Mouse (Mus musculus) megakaryocyte, embryonic 14.5 days (primary cell): ENCODE data around the gene Pdgfa. TPM values are rescaled to one million over a fixed set of nuclear protein-coding genes. Genes with fewer than 3 reads are reported as not detected.

ENCODE experiments used
- H3K27me3 ChIP-seq: replicated peaks from 2 replicates; pipeline ENCODE3; 2012; ENCODE audit warnings: inconsistent platforms
- H3K36me3 ChIP-seq: replicated peaks from 2 replicates; pipeline ENCODE3; 2012; ENCODE audit warnings: low read length, inconsistent platforms, mixed read lengths
- H3K4me1 ChIP-seq: 2 replicates; pipeline ENCODE4 v1.6.1; 2012; ENCODE audit warnings: inconsistent platforms
- H3K4me3 ChIP-seq: replicated peaks from 2 replicates; pipeline ENCODE3; 2012; ENCODE audit warnings: moderate library complexity, mild to moderate bottlenecking, inconsistent platforms
- H3K9me3 ChIP-seq: 2 replicates; pipeline ENCODE4 v1.6.1; 2012; ENCODE audit warnings: inconsistent platforms
- FLI1 ChIP-seq: IDR thresholded peaks from 2 replicates; pipeline ENCODE4 v1.6.1; 2012; ENCODE audit warnings: low read length, inconsistent platforms, mixed read lengths
- GATA1 ChIP-seq: IDR thresholded peaks from 3 replicates; pipeline ENCODE4 v1.6.1; 2012; ENCODE audit warnings: mixed read lengths, low read length, inconsistent platforms, borderline replicate concordance
- polyA plus RNA-seq: library from polyadenylated mRNA; stranded (reverse); fragments of >175 nt; gene quantifications from 2 replicates; pipeline ENCODE4 v1.2.3, GENCODE M21; 2012; ENCODE audit warnings: low replicate concordance; ENCODE audit not compliant: insufficient read depth

Gene Pdgfa
- polyA plus RNA-seq = 18.0 and 19.1 TPM in 2 replicates

DNA sequence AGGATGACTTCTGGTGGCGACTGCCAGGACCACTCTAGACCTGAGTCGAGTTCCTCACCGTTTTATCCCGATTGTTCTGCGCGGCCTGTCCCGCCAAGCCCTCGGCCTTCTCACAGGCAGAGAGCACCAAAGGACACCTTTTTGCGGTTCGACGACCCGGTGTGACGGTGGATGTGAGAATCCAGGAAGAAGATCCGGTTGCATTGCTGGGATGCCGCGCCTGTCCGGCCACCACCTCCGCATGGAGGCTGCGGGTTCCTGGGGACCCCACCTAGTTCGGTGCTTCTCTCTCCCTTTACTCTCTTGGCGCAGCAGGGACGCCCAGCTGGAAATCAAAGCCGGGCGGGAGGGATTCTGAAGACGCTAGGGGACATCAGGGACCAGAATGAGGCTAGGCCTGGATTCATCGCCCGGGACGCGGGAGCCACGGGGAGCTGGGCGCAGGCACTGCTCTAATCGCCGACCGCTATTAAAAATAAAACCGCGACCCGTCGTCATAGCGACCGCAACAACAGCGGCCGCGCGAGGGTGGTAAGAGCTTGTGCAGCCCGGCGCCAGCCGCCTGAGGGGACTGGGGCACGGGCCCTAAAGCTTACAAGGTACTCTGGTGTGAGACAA lies at the start of gene Pdgfa:
Gene Pdgfa (minus strand): TSS at position 200 of the 618 bp plus-strand sequence.
- peaks cover 24% of the 10 kb centered on the region for H3K9me3 ChIP-seq
- TF ChIP-seq FLI1 (no peak), GATA1 (no peak)
- peaks cover 99% of the 10 kb centered on the region for H3K27me3 ChIP-seq
- H3K4me3 ChIP-seq = peak within 1 kb of the TSS; percentile 91
- H3K36me3 ChIP-seq = no peaks in the 10 kb centered on the region
- H3K4me1 ChIP-seq = peaks cover 70% of the 10 kb centered on the region

DNA sequence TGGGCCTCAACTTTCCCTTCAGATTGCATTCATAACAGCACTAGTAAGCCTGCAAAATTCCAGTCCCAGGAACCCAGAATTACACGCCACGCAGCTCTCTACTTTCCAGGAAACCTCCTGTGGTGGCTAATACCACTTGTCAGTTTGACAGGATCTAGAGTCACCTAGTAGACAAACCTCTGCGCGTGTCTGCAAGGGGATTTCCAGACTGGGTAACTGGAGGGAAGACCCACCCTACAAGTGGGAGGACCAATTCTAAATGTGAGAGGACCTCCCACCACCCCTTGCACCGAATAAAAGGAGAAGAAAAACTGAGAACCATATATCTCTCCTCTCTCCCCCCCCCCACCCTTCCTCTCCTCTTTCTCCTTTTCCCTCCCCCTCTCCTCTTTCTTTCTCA lies 49.5 kb upstream of the Pdgfa start:
- Histone ChIP-seq H3K36me3 (no peaks in the 10 kb centered on the region), H3K4me1 (peaks cover 13% of the 10 kb centered on the region), H3K9me3 (0 out of 2 replicates have a peak, but pooled peaks cover 4% of the 10 kb centered on the region), H3K4me3 (no peak overlapping the region), H3K27me3 (peaks cover 92% of the 10 kb centered on the region)
- TF ChIP-seq GATA1 (no peak), FLI1 (no peak)

DNA sequence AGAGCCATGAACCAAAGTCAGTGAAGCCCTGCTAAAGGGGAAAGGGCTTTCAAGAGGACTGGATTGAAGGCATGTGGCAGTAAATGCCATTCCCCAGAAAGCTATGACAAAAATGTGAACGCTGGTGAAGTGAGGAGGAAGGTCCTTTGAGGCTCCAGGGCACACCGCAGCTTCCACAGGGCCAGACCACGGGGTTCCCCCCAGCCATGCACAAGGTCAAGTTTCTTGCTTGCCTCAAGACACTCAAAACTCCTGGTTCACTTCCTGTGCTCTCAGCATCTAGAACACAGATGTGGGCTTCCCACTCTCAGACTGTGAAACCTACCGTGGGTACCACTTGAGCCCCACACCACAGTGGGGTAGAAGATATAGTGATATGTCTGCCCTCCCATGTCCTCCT lies 46.4 kb upstream of the Pdgfa start:
- Histone ChIP-seq H3K4me1 (peaks cover 7% of the 10 kb centered on the region; the same call in 1 of the 2 replicates), H3K9me3 (no peaks in the 10 kb centered on the region), H3K4me3 (no peak overlapping the region), H3K27me3 (peaks cover 80% of the 10 kb centered on the region), H3K36me3 (no peaks in the 10 kb centered on the region)
- TF ChIP-seq FLI1 = no peak
- no peak for TF ChIP-seq GATA1

DNA sequence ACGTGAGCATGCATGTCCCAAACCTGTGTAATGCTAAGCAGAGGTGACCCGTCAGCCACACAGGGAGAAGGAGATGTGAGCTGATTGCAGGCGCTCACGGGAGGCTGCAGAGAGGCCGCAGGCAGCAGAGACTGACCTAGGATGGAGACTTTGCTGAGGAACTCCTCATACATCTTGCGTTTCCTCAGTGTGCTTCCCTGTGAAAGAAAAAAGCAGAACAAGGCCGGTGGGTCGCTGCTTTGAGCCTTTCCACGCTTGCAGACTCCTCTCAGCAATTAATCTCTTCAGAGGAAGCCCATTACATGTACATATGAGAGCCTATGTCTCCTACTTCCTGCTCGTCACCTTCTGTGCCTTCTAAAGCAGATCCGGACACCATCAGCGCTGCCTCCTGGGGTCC lies 45.1 kb upstream of the Pdgfa start:
- no peaks in the 10 kb centered on the region for H3K9me3 ChIP-seq
- H3K36me3 ChIP-seq = no peaks in the 10 kb centered on the region
- H3K4me1 ChIP-seq = peaks cover 7% of the 10 kb centered on the region; the same call in 1 of the 2 replicates
- no peak overlapping the region for H3K4me3 ChIP-seq
- peaks cover 71% of the 10 kb centered on the region for H3K27me3 ChIP-seq
- TF ChIP-seq FLI1 (no peak), GATA1 (no peak)

DNA sequence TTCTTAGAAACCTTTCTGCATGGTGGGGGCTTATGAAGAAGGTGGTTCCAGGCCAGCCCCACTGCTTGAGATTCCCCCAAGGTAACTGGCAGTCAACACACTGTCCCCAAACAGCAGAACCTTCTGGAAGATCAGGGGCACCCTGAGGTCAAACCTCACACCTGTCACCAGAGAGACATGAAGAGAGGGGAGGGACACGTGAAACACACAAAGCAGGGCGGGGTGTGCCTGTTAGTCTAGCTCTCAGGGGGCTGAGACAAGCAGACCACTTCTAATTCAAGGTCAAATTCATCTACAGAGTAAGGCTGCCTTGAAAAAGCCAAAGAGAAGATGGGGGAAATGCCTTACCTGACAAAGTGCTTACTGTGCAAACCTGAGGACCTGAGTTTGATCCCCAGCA lies 38.0 kb upstream of the Pdgfa start:
- Histone ChIP-seq H3K27me3 (peaks cover 74% of the 10 kb centered on the region), H3K4me1 (peaks cover 4% of the 10 kb centered on the region; the same call in 1 of the 2 replicates), H3K36me3 (no peaks in the 10 kb centered on the region), H3K9me3 (no peaks in the 10 kb centered on the region), H3K4me3 (no peak overlapping the region)
- TF ChIP-seq FLI1 (no peak), GATA1 (no peak)

GRCm38 (mm10) chr5:139034746-139035145 lies 37.6 kb upstream of the Pdgfa start:
- Histone ChIP-seq H3K36me3 (no peaks in the 10 kb centered on the region), H3K4me3 (no peak overlapping the region), H3K4me1 (peaks cover 5% of the 10 kb centered on the region; the same call in 1 of the 2 replicates), H3K27me3 (peaks cover 74% of the 10 kb centered on the region), H3K9me3 (no peaks in the 10 kb centered on the region)
- TF ChIP-seq GATA1 (no peak), FLI1 (no peak)

DNA sequence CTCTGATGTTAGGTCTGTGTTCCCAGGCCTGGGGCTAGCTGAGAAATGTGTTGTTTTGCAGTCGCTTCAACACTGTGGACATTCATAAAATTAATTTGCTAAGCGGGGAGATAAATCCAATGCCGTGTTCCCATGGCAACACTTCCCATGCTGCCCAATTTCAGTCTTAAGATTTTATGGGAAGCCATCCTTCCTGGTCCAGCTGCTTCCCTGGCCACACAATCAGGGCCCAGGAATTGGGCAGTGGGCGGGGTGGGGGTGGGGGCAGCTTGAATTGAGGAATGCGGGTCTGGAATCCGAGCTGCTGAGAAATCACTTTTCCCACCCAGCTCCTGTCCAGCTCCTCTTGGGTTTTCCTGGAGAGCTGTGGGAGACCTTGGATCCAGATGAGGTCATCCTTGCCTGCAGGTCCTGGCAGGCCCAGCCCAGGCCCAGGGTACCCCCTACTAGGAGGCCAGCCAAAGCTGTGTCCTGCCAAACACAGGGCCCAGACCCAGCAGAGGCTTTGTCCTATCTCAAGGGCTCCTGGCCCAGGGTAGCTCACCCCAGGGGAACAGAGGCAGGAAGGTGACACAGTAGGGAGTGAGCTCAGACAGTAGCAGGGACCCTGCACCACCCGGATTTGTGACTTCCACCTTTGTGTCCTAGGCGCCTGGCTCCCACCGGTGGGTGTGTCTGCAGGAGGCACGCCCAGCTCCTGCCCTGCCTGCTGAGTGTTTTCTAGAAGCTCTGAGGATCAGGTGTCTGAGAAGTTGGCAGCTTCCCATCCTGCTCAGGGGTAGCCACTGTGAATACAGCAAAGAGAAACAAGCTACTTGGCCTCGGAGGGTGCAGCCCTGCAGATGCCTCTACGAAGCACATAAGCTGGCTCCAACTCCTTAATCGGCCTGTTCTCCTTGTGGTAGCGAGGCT lies 36.5 kb upstream of the Pdgfa start:
- TF ChIP-seq GATA1 = no peak
- TF ChIP-seq FLI1 = no peak
- Histone ChIP-seq H3K4me1 (peaks cover 5% of the 10 kb centered on the region; the same call in 1 of the 2 replicates), H3K36me3 (no peaks in the 10 kb centered on the region), H3K27me3 (peaks cover 76% of the 10 kb centered on the region), H3K4me3 (no peak overlapping the region), H3K9me3 (no peaks in the 10 kb centered on the region)

GRCm38 (mm10) chr5:139027603-139028002 lies 30.4 kb upstream of the Pdgfa start:
- TF ChIP-seq FLI1 = no peak
- TF ChIP-seq GATA1 = no peak
- peaks cover 75% of the 10 kb centered on the region for H3K27me3 ChIP-seq

GRCm38 (mm10) chr5:139024351-139025105 lies 27.4 kb upstream of the Pdgfa start:
- peaks cover 75% of the 10 kb centered on the region for H3K27me3 ChIP-seq
- no peak for TF ChIP-seq FLI1
- TF ChIP-seq GATA1 = no peak
- no peaks in the 10 kb centered on the region for H3K9me3 ChIP-seq
- H3K4me3 ChIP-seq = no peak overlapping the region
- no peaks in the 10 kb centered on the region for H3K36me3 ChIP-seq
- peaks cover 13% of the 10 kb centered on the region; the same call in 1 of the 2 replicates for H3K4me1 ChIP-seq

More at GRCm38 (mm10) chr5:139027603-139028002, 30.4 kb upstream of the Pdgfa start:
- no peaks in the 10 kb centered on the region for H3K9me3 ChIP-seq
- H3K4me1 ChIP-seq = peaks cover 15% of the 10 kb centered on the region; the same call in 1 of the 2 replicates
- no peaks in the 10 kb centered on the region for H3K36me3 ChIP-seq
- H3K4me3 ChIP-seq = no peak overlapping the region
